Mouse (Mus musculus) hindbrain, postnatal 0 days (tissue): Measurements from ENCODE around the gene Erp29. TPM values are rescaled to one million over a fixed set of nuclear protein-coding genes. Genes with fewer than 3 reads are reported as not detected.

ENCODE experiments used
- ATAC-seq: fragments of 200-750 bp; cut with Nextera tagmentation; 2 replicates; pipeline ENCODE4 v1.8.0; 2017; ENCODE audit warnings: mild to moderate bottlenecking, moderate TSS enrichment, moderate library complexity
- DNase-seq: peaks from one replicate; pipeline ENCODE4 v3.0.0-alpha.2; 2015; ENCODE audit warnings: low spot score
- H3K27ac ChIP-seq: fragments of 300-500 bp; sonication (generic); 2 replicates; pipeline ENCODE4 v1.5.1; 2014; ENCODE audit warnings: mild to moderate bottlenecking
- H3K27me3 ChIP-seq: fragments of 300-500 bp; sonication (generic); 2 replicates; pipeline ENCODE4 v1.6.1; 2014; ENCODE audit warnings: low read length, mixed read lengths; ENCODE audit not compliant: insufficient read depth
- H3K36me3 ChIP-seq: fragments of 300-500 bp; sonication (generic); 2 replicates; pipeline ENCODE4 v1.6.1; 2014; ENCODE audit warnings: low read length, mixed read lengths; ENCODE audit not compliant: insufficient read depth
- H3K4me1 ChIP-seq: fragments of 300-500 bp; sonication (generic); 2 replicates; pipeline ENCODE4 v1.6.1; 2014; ENCODE audit warnings: antibody characterized with exemption, low read length, mixed read lengths; ENCODE audit not compliant: insufficient read depth
- H3K4me2 ChIP-seq: fragments of 300-500 bp; sonication (generic); 2 replicates; pipeline ENCODE4 v1.6.1; 2014; ENCODE audit warnings: low read depth, mild to moderate bottlenecking, low read length, moderate library complexity, mixed read lengths
- H3K4me3 ChIP-seq: fragments of 300-500 bp; sonication (generic); 2 replicates; pipeline ENCODE4 v1.5.1; 2014; ENCODE audit warnings: low read length
- H3K9ac ChIP-seq: fragments of 300-500 bp; sonication (generic); replicated peaks from 2 replicates; pipeline ENCODE4 v1.6.1; 2014; ENCODE audit warnings: mild to moderate bottlenecking, low read length, moderate library complexity, mixed read lengths
- H3K9me3 ChIP-seq: fragments of 300-500 bp; sonication (generic); 2 replicates; pipeline ENCODE4 v1.6.1; 2016; ENCODE audit warnings: low read length, mixed read lengths
- CTCF ChIP-seq: IDR thresholded peaks from 2 replicates; pipeline ENCODE4 v1.5.1; 2016; ENCODE audit warnings: antibody characterized with exemption, control low read depth, low read depth
- WGBS: fragments of 180-500 bp; shearing (Covaris S2); extraction: QIAGEN DNeasy Blood & Tissue Kit; methylation state at CpG from one replicate; pipeline ENCODE4 v1.1.7; 2014; 5-methylcytosine and 5-hydroxymethylcytosine counted together
- polyA plus RNA-seq: library from polyadenylated mRNA; unstranded; fragments of >200 nt; fragmentation: Nextera tagmentation; extraction: Ambion mirVana; gene quantifications from 2 replicates; pipeline ENCODE4 v1.2.1, GENCODE M21; 2015
- total RNA-seq: library from RNA; depleted of rRNA; stranded (reverse); fragments of >200 nt; gene quantifications from 2 replicates; pipeline ENCODE4 v1.2.3, GENCODE M21; 2014

Gene Erp29
- total and polyA plus RNA-seq, 2 experiments from 2014 or later, result 37.1 to 192 TPM

- peaks cover 35% of the 10 kb centered on the region for H3K36me3 ChIP-seq
Measured at GRCm38 (mm10) chr5:121450476-121450875, 1.8 kb downstream of the Erp29 start.

GRCm38 (mm10) chr5:121449976-121450375 is 2.3 kb downstream of the Erp29 start:
- ATAC-seq (no peak), DNase-seq (peak; percentile 67)
- no peak overlapping the region for H3K4me2 ChIP-seq
- H3K4me3 ChIP-seq, result no peak overlapping the region
- WGBS, result 61% methylated on average over 6 of the region's 6 CpGs
- peaks cover 40% of the 10 kb centered on the region for H3K36me3 ChIP-seq
- H3K4me1 ChIP-seq, result peaks cover 11% of the 10 kb centered on the region
- H3K27ac ChIP-seq, result no peak overlapping the region
- no peak overlapping the region for H3K9ac ChIP-seq
- no peaks in the 10 kb centered on the region for H3K27me3 ChIP-seq
- H3K9me3 ChIP-seq, result no peaks in the 10 kb centered on the region
- TF ChIP-seq CTCF, result peak; percentile 44

More at GRCm38 (mm10) chr5:121450476-121450875, 1.8 kb downstream of the Erp29 start:
- 76% methylated on average over 9 of the region's 9 CpGs for WGBS
- Histone ChIP-seq H3K27me3 (no peaks in the 10 kb centered on the region), H3K9ac (no peak overlapping the region), H3K9me3 (no peaks in the 10 kb centered on the region), H3K4me2 (peak overlapping the region; percentile 82), H3K4me1 (peaks cover 11% of the 10 kb centered on the region), H3K27ac (no peak overlapping the region), H3K4me3 (no peak overlapping the region)
- no peak for ATAC-seq
- TF ChIP-seq CTCF, result no peak
- no peak for DNase-seq

- peak; percentile 53 for TF ChIP-seq CTCF
- peaks cover 11% of the 10 kb centered on the region for H3K4me1 ChIP-seq
- WGBS, result 97% methylated on average over 3 of the region's 3 CpGs
- ATAC-seq (no peak), DNase-seq (peak; percentile 31)
- no peak overlapping the region for H3K4me2 ChIP-seq
- H3K9ac ChIP-seq, result no peak overlapping the region
- H3K9me3 ChIP-seq, result no peaks in the 10 kb centered on the region
- H3K27ac ChIP-seq, result no peak overlapping the region
- peaks cover 49% of the 10 kb centered on the region for H3K36me3 ChIP-seq
- H3K4me3 ChIP-seq, result no peak overlapping the region
- no peaks in the 10 kb centered on the region for H3K27me3 ChIP-seq
Measured at GRCm38 (mm10) chr5:121448450-121448849, 3.9 kb downstream of the Erp29 start.

DNA sequence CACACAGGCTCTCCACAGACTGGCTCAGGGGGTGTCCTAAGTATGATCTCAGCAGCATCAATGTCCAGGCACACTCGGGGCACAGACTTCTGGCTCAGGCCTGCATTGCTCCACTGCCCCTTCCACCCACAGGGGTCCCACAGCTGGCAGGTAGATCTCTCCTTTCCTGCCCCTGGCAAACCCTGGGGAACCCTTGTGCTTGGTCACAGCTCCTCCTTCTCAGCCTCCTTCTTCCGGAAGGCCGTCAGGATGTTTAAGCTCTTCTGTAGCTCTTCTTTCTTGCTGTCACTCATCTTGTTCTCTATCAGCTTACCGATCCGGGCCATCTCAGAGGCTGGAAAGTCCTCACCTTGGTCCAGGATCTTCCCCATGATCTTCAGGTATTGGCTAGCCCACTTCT is 7.4 kb downstream of the Erp29 start:
- no peak overlapping the region for H3K4me2 ChIP-seq
- H3K36me3 ChIP-seq, result peaks cover 69% of the 10 kb centered on the region
- no peak overlapping the region for H3K4me3 ChIP-seq
- DNase-seq, result no peak
- no peak overlapping the region for H3K27ac ChIP-seq
- H3K9me3 ChIP-seq, result no peaks in the 10 kb centered on the region
- ATAC-seq, result no peak
- no peaks in the 10 kb centered on the region for H3K4me1 ChIP-seq
- TF ChIP-seq CTCF, result no peak
- WGBS, result 93% methylated on average over 5 of the region's 5 CpGs
- H3K27me3 ChIP-seq, result no peaks in the 10 kb centered on the region
- H3K9ac ChIP-seq, result no peak overlapping the region

DNA sequence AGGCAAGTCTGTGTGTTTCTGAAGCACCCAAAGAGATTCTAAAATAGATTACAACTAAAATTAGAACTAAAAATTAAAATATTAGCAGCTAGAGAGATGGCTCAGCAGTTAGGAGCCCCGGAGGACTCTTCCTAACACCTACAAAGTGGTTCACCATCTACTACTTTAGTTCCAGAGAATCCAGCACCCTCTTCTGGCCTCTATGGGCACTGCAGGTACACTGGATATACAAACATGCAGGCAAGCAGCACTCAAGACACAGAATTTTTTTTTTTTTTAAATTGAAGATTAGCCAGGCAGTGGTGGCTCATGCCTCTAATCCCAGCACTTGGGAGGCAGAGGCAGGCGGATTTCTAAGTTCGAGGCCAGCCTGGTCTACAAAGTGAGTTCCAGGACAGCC is 8.8 kb downstream of the Erp29 start:
- H3K9ac ChIP-seq, result no peak overlapping the region
- no peak overlapping the region for H3K27ac ChIP-seq
- no peak overlapping the region for H3K4me2 ChIP-seq
- no peak for ATAC-seq
- H3K27me3 ChIP-seq, result no peaks in the 10 kb centered on the region
- WGBS, result 98% methylated on average over 3 of the region's 3 CpGs
- H3K36me3 ChIP-seq, result peaks cover 73% of the 10 kb centered on the region
- peak; percentile 66 for TF ChIP-seq CTCF
- H3K4me1 ChIP-seq, result no peaks in the 10 kb centered on the region
- H3K9me3 ChIP-seq, result no peaks in the 10 kb centered on the region
- no peak overlapping the region for H3K4me3 ChIP-seq
- DNase-seq, result peak; percentile 75

GRCm38 (mm10) chr5:121438756-121439155 is 13.6 kb downstream of the Erp29 start:
- TF ChIP-seq CTCF, result no peak
- 93% methylated on average over 11 of the region's 11 CpGs for WGBS
- Histone ChIP-seq H3K27ac (no peak overlapping the region), H3K36me3 (peaks cover 73% of the 10 kb centered on the region), H3K4me1 (no peaks in the 10 kb centered on the region), H3K9me3 (no peaks in the 10 kb centered on the region), H3K9ac (no peak overlapping the region), H3K27me3 (no peaks in the 10 kb centered on the region), H3K4me2 (no peak overlapping the region), H3K4me3 (no peak overlapping the region)
- DNase-seq (no peak), ATAC-seq (no peak)

DNA sequence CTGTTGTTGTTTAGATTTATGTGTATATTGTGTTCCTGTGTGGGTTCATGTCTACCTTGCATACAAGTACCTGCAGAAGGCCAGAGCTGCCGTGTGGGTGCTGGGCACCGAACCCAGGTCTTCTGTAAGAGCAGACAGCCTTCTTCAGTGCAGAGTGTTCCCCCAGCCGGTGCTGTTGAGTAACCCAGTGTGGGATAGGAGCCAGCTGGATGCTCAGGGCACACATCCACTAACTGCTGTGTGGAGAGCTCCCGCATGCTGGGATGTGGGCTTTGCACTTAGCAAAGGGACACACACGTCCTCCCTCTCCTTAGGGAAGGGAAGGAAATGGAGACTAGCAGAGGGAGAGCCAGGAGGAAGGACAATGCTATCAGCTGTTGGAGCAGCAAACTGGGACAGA is 14.2 kb downstream of the Erp29 start:
- H3K9ac ChIP-seq, result no peak overlapping the region
- peaks cover 80% of the 10 kb centered on the region for H3K36me3 ChIP-seq
- no peak overlapping the region for H3K27ac ChIP-seq
- WGBS, result 92% methylated on average over 5 of the region's 5 CpGs
- H3K4me2 ChIP-seq, result no peak overlapping the region
- H3K27me3 ChIP-seq, result no peaks in the 10 kb centered on the region
- no peaks in the 10 kb centered on the region for H3K4me1 ChIP-seq
- ATAC-seq (no peak), DNase-seq (no peak)
- no peak overlapping the region for H3K4me3 ChIP-seq
- TF ChIP-seq CTCF, result no peak
- no peaks in the 10 kb centered on the region for H3K9me3 ChIP-seq
